30 mouse cellular contexts compared by ENCODE assay signal in the genomic region with DNA sequence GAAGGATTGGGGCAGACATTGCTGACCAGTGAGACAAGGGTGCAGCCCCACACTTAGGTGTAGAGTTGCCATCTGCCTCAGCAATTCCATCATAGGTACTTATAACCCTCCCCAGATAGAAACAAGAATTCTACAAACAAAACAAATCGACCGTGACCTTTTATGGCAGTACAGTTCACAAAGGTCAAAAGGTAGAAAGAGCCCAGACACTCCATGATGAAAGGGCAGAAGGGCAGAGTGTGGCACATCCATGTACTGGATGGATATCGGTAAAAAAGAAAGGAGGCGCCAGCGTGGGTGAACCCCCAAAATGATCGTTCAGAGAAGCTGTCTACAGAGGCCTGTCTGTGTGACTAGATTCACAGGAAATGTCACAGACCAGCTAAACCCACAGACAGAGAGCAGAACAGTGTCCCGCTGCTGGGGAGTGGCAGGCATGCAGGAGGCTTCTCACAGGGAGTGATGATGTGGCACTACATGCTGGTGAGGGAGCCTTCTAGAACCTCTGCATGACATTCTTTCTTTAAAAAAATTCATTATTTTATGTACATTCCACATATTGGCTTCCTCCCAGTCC. TPM values are rescaled to one million over a fixed set of nuclear protein-coding genes. Genes with fewer than 3 reads are reported as not detected.
DNase-seq lines count a peak whose midpoint lies in the region; ATAC-seq lines count a peak whose summit lies in the region.
"Had no signal": no experiment of that assay in that cellular context is flagged by ENCODE, and none has a peak within 500 bp of the region (broad histone marks: within the 10 kb centered on the region; RNA-seq: fewer than 3 reads in every experiment).

No protein-coding gene starts in this region.

- no peak for ATAC-seq in neural tube, embryonic 12.5 days (ENCODE audit: low FRiP score, low read depth)
- peak; percentile 45 for ATAC-seq in activated CD4-positive, CD25-positive, alpha-beta regulatory T cell, adult 4 months
- ATAC-seq: forebrain, embryonic 14.5 days; intestine, embryonic 15.5 days; midbrain, embryonic 15.5 days; Patski had no signal

- peak; percentile 63 for DNase-seq in heart, adult 11 months
- DNase-seq in heart, embryonic 10.5 days (ENCODE audit: low spot score): no peak
- no peak for DNase-seq in neural tube, embryonic 10.5 days (ENCODE audit: extremely low spot score, low spot score)
- peak; percentile 33 to 57 for DNase-seq in natural killer cell, adult 2 months (ENCODE audit: low spot score in 2 of 2)
- DNase-seq in testis, postnatal 14 days (ENCODE audit: low spot score): no peak
- DNase-seq: adrenal gland, postnatal 14 days; cerebellum, adult 11 months; cerebellum, adult 9-10 months; cerebellum, postnatal 36 days; embryo, embryonic 11 days; gastrocnemius, postnatal 25 days; heart, adult 18-20 months; heart, postnatal 14 days; kidney, adult 8-10 months; kidney, postnatal 4 days; left cerebral cortex, postnatal 4 days; lung, adult 2 months; lung, postnatal 10 days had no signal

- H3K36me3 ChIP-seq in heart, embryonic 10.5 days: no peaks in the 10 kb centered on the region
- no peaks in the 10 kb centered on the region for H3K36me3 ChIP-seq in neural tube, embryonic 12.5 days
- H3K36me3 ChIP-seq: embryonic facial prominence, embryonic 12.5 days; heart, embryonic 12.5 days; hindbrain, embryonic 10.5 days; hindbrain, embryonic 15.5 days; intestine, embryonic 15.5 days; midbrain, embryonic 15.5 days had no signal

- H3K4me3 ChIP-seq in heart, embryonic 10.5 days: no peak overlapping the region
- no peak overlapping the region for H3K4me3 ChIP-seq in neural tube, embryonic 12.5 days
- H3K4me3 ChIP-seq: embryonic facial prominence, embryonic 12.5 days; heart, embryonic 12.5 days; hindbrain, embryonic 10.5 days; hindbrain, embryonic 15.5 days; intestine, embryonic 15.5 days; midbrain, embryonic 15.5 days had no signal

- 70% methylated on average over 7 of the region's 7 CpGs for WGBS in heart, embryonic 10.5 days
- 83% methylated on average over 7 of the region's 7 CpGs for WGBS in neural tube, embryonic 12.5 days

- H3K27me3 ChIP-seq in heart, embryonic 10.5 days (ENCODE audit: insufficient read depth, poor library complexity, severe bottlenecking): no peaks in the 10 kb centered on the region
- no peaks in the 10 kb centered on the region for H3K27me3 ChIP-seq in neural tube, embryonic 12.5 days (replicated peaks)
- H3K27me3 ChIP-seq: embryonic facial prominence, embryonic 12.5 days; heart, embryonic 12.5 days; hindbrain, embryonic 15.5 days; intestine, embryonic 15.5 days; midbrain, embryonic 15.5 days; Patski had no signal

- H3K4me1 ChIP-seq in heart, embryonic 10.5 days: 0 out of 2 replicates have a peak, but pooled peaks cover 8% of the 10 kb centered on the region
- H3K4me1 ChIP-seq in neural tube, embryonic 12.5 days: no peaks in the 10 kb centered on the region
- H3K4me1 ChIP-seq: intestine, embryonic 15.5 days had no signal

- H3K4me2 ChIP-seq in neural tube, embryonic 12.5 days (replicated peaks): no peak overlapping the region
- H3K4me2 ChIP-seq: embryonic facial prominence, embryonic 12.5 days; heart, embryonic 12.5 days; hindbrain, embryonic 15.5 days; intestine, embryonic 15.5 days; midbrain, embryonic 15.5 days had no signal

- H3K9me3 ChIP-seq in heart, embryonic 10.5 days: no peaks in the 10 kb centered on the region
- no peaks in the 10 kb centered on the region for H3K9me3 ChIP-seq in neural tube, embryonic 12.5 days
- H3K9me3 ChIP-seq: embryonic facial prominence, embryonic 12.5 days; heart, embryonic 12.5 days; hindbrain, embryonic 10.5 days; hindbrain, embryonic 15.5 days; intestine, embryonic 15.5 days; midbrain, embryonic 15.5 days had no signal

- H3K27ac ChIP-seq in heart, embryonic 10.5 days: no peak overlapping the region
- H3K27ac ChIP-seq in neural tube, embryonic 12.5 days: no peak overlapping the region
- H3K27ac ChIP-seq: embryonic facial prominence, embryonic 12.5 days; hindbrain, embryonic 10.5 days; hindbrain, embryonic 15.5 days; intestine, embryonic 15.5 days; kidney, postnatal 0 days; macrophage; midbrain, embryonic 15.5 days had no signal

- H3K9ac ChIP-seq in neural tube, embryonic 12.5 days: 0 out of 2 replicates have a peak overlapping the region, but pooled peaks have one; percentile 2
- H3K9ac ChIP-seq: embryonic facial prominence, embryonic 12.5 days; heart, embryonic 12.5 days; hindbrain, embryonic 15.5 days; intestine, embryonic 15.5 days; midbrain, embryonic 15.5 days had no signal

RNA-seq across cellular contexts. Expression of a gene that starts 30.4 kb away (rescaled TPM):
- polyA plus RNA-seq in heart, embryonic 10.5 days (2016; fragmentation: Nextera tagmentation; extraction: Ambion mirVana): 40.5 and 49.6 TPM in 2 replicates
- polyA plus RNA-seq in neural tube, embryonic 12.5 days (2016; fragmentation: Nextera tagmentation; extraction: Ambion mirVana): 30.8 and 34.7 TPM in 2 replicates
- polyA plus RNA-seq in activated CD4-positive, CD25-positive, alpha-beta regulatory T cell, adult 4 months (2017; shearing (Covaris generic)): 10 to 100 TPM; 32.9 to 42.3 TPM

RNA-seq across cellular contexts. Expression of a gene that starts 30.5 kb away (rescaled TPM):
- polyA plus RNA-seq in heart, embryonic 10.5 days (2016; fragmentation: Nextera tagmentation; extraction: Ambion mirVana): 14.9 and 17.2 TPM in 2 replicates
- polyA plus RNA-seq in neural tube, embryonic 12.5 days (2016; fragmentation: Nextera tagmentation; extraction: Ambion mirVana): 14.2 and 15.9 TPM in 2 replicates
- 1 to 10 TPM; 1.0 to 1.7 TPM for polyA plus RNA-seq in activated CD4-positive, CD25-positive, alpha-beta regulatory T cell, adult 4 months (2017; shearing (Covaris generic))

RNA-seq across cellular contexts. Expression of a gene that starts 52.8 kb away (rescaled TPM):
- 6.7 and 8.0 TPM in 2 replicates for polyA plus RNA-seq in heart, embryonic 10.5 days (2016; fragmentation: Nextera tagmentation; extraction: Ambion mirVana)
- 18.4 and 19.5 TPM in 2 replicates for polyA plus RNA-seq in neural tube, embryonic 12.5 days (2016; fragmentation: Nextera tagmentation; extraction: Ambion mirVana)
- polyA plus RNA-seq in activated CD4-positive, CD25-positive, alpha-beta regulatory T cell, adult 4 months (2017; shearing (Covaris generic)): 10 to 100 TPM; 17.0 to 20.4 TPM

Comparison
In these comparisons a context has a peak if more than half of its experiments do, and no peak if none do; other contexts are left out.
1. DNase-seq: peak in heart, adult 11 months (single experiment) and natural killer cell, adult 2 months (2 of 2); none in heart, embryonic 10.5 days (single experiment), neural tube, embryonic 10.5 days (single experiment) and testis, postnatal 14 days (single experiment).